Comparison of ENCODE assay signal across 12 mouse cellular contexts in the genomic region with DNA sequence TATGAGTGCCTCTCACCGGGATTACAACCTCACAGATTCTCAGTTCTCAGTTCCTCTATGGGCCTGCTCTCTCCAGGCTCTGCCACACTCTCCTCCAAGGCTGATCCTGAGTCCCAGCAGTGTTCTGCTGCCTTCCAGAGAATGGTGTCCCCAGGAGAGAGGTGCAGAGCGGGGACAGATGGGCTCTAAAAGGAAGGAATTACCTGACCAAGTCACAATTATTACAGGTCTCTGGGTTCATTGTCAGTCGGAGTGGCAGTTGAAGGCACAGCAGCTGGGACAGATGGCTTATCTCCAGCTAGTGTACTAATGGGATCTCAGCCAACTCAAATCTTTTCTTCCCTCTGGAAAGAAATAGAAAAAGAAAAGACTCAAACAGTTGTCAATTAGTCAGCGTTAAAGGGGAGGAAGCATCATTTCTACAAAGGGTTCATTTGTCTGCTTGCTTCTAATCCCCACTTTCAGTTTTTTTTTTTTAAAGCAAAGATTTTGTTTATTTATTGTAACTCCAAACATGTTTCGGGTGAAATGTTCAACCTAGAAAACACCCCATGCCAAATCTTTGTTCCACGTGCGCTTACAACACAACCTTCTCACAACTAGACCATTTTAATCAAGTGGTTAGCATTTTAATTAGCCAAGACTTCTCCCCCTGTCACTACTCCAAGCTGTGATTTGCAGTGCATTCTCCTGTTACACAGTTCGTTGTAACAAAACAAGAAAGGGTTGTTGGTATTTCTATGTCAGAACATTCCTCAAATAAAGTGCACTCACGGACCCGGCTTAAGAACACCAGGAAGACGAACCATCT.
DNase-seq lines count a peak whose midpoint lies in the region; ATAC-seq and TF ChIP-seq lines count a peak whose summit lies in the region.
"Had no signal": no experiment of that assay in that cellular context is flagged by ENCODE, and none has a peak within 500 bp of the region (broad histone marks: within the 10 kb centered on the region; RNA-seq: fewer than 3 reads in every experiment).

No protein-coding gene starts in this region.

- intact Hi-C loops in left cerebral cortex, postnatal 14 days (cut with DNase I) = no loop called here

- no peaks in the 10 kb centered on the region for H3K27me3 ChIP-seq in forebrain, embryonic 10.5 days (ENCODE audit: poor library complexity, severe bottlenecking)
- no peaks in the 10 kb centered on the region for H3K27me3 ChIP-seq in hindbrain, embryonic 12.5 days
- no peaks in the 10 kb centered on the region for H3K27me3 ChIP-seq in midbrain, postnatal 0 days (ENCODE audit: insufficient read depth, low read length)

- H3K27ac ChIP-seq in forebrain, embryonic 10.5 days = peak overlapping the region; percentile 72
- H3K27ac ChIP-seq in hindbrain, embryonic 12.5 days = peak overlapping the region; percentile 26; the same call in 1 of the 2 replicates
- no peak overlapping the region for H3K27ac ChIP-seq in midbrain, postnatal 0 days (ENCODE audit: low read depth, low read length)

- H3K4me1 ChIP-seq in forebrain, embryonic 10.5 days = peaks cover 14% of the 10 kb centered on the region
- H3K4me1 ChIP-seq in hindbrain, embryonic 12.5 days = peaks cover 6% of the 10 kb centered on the region
- no peaks in the 10 kb centered on the region; the same call in 1 of the 2 replicates for H3K4me1 ChIP-seq in midbrain, postnatal 0 days (ENCODE audit: insufficient read depth, low read length)

- no peak overlapping the region for H3K9ac ChIP-seq in hindbrain, embryonic 12.5 days
- H3K9ac ChIP-seq in midbrain, postnatal 0 days (replicated peaks; ENCODE audit: low read length, poor library complexity, severe bottlenecking) = no peak overlapping the region

- WGBS in forebrain, embryonic 10.5 days = 67% methylated on average over 11 of the region's 11 CpGs
- 63% methylated on average over 11 of the region's 11 CpGs for WGBS in hindbrain, embryonic 12.5 days
- 41% methylated on average over 11 of the region's 11 CpGs for WGBS in midbrain, postnatal 0 days

- no peak overlapping the region for H3K4me2 ChIP-seq in hindbrain, embryonic 12.5 days (replicated peaks)
- no peak overlapping the region for H3K4me2 ChIP-seq in midbrain, postnatal 0 days (ENCODE audit: low read depth, low read length, poor library complexity, severe bottlenecking)

- H3K36me3 ChIP-seq in forebrain, embryonic 10.5 days (replicated peaks) = no peaks in the 10 kb centered on the region
- H3K36me3 ChIP-seq in hindbrain, embryonic 12.5 days = no peaks in the 10 kb centered on the region
- H3K36me3 ChIP-seq in midbrain, postnatal 0 days (ENCODE audit: insufficient read depth, low read length) = no peaks in the 10 kb centered on the region

- peak; percentile 61 for ATAC-seq in hindbrain, embryonic 12.5 days (ENCODE audit: low FRiP score)
- no peak for ATAC-seq in midbrain, postnatal 0 days (ENCODE audit: low FRiP score)

- TF ChIP-seq CTCF in midbrain, postnatal 0 days (IDR thresholded peaks at IDR 0.05) = no peak

- peak; percentile 6 to 13 for DNase-seq in left cerebral cortex, postnatal 14 days (ENCODE audit: low spot score in 2 of 2)
- DNase-seq in left cerebral cortex, adult 9 months (ENCODE audit: low spot score in 2 of 2) = no peak
- no peak for DNase-seq in forebrain, embryonic 10.5 days (ENCODE audit: extremely low spot score, low spot score)
- peak; percentile 65 for DNase-seq in midbrain, postnatal 0 days (ENCODE audit: low spot score)
- no peak for DNase-seq in embryo, embryonic 10 days (ENCODE audit: low spot score)
- DNase-seq in cerebellum, adult 11 months = no peak
- DNase-seq: adrenal gland, postnatal 36 days; cerebellum, adult 9-10 months; gastrocnemius, postnatal 25 days; kidney, adult 9 months; thymus, postnatal 25 days had no signal

- H3K9me3 ChIP-seq in forebrain, embryonic 10.5 days = no peaks in the 10 kb centered on the region
- no peaks in the 10 kb centered on the region for H3K9me3 ChIP-seq in hindbrain, embryonic 12.5 days (replicated peaks)
- no peaks in the 10 kb centered on the region for H3K9me3 ChIP-seq in midbrain, postnatal 0 days (ENCODE audit: low read length)

- no peak overlapping the region for H3K4me3 ChIP-seq in forebrain, embryonic 10.5 days
- no peak overlapping the region for H3K4me3 ChIP-seq in hindbrain, embryonic 12.5 days
- no peak overlapping the region for H3K4me3 ChIP-seq in midbrain, postnatal 0 days (ENCODE audit: low read depth, low read length)

Comparison
In these comparisons a context has a peak if more than half of its experiments do, and no peak if none do; other contexts are left out.
1. DNase-seq: peak in left cerebral cortex, postnatal 14 days (2 of 2) and midbrain, postnatal 0 days (single experiment); none in left cerebral cortex, adult 9 months (0 of 2), forebrain, embryonic 10.5 days (single experiment), embryo, embryonic 10 days (single experiment) and cerebellum, adult 11 months (single experiment).